Mouse (Mus musculus) heart, embryonic 11.5 days (tissue): ENCODE results near the gene Tmem270. TPM values are rescaled to one million over a fixed set of nuclear protein-coding genes. Genes with fewer than 3 reads are reported as not detected.
"Not testable (repeated sequence)": the region's sequence is repeated elsewhere in the genome, so short reads cannot be mapped to it uniquely, and the experiment has no call there.

ENCODE experiments used
- ATAC-seq: fragments of 200-750 bp; cut with Nextera tagmentation; replicated peaks from 2 replicates; pipeline ENCODE4 v1.8.0; 2017; ENCODE audit warnings: moderate library complexity; ENCODE audit not compliant: insufficient number of reproducible peaks, low FRiP score, low TSS enrichment
- H3K27ac ChIP-seq: fragments of 300-500 bp; sonication (generic); 2 replicates; pipeline ENCODE4 v1.5.1; 2014; ENCODE audit warnings: mild to moderate bottlenecking, low read depth, low read length
- H3K27me3 ChIP-seq: fragments of 300-500 bp; sonication (generic); 2 replicates; pipeline ENCODE4 v1.6.1; 2014; ENCODE audit warnings: mild to moderate bottlenecking, low read length, mixed read lengths; ENCODE audit not compliant: control insufficient read depth, insufficient read depth
- H3K36me3 ChIP-seq: fragments of 300-500 bp; sonication (generic); 2 replicates; pipeline ENCODE4 v1.6.1; 2014; ENCODE audit warnings: mild to moderate bottlenecking, low read length, moderate library complexity, mixed read lengths; ENCODE audit not compliant: control insufficient read depth, insufficient read depth
- H3K4me1 ChIP-seq: fragments of 300-500 bp; sonication (generic); 2 replicates; pipeline ENCODE4 v1.6.1; 2014; ENCODE audit warnings: low read length; ENCODE audit not compliant: control insufficient read depth, insufficient read depth
- H3K4me2 ChIP-seq: fragments of 300-500 bp; sonication (generic); 2 replicates; pipeline ENCODE4 v1.6.1; 2014; ENCODE audit warnings: mild to moderate bottlenecking, moderate library complexity
- H3K4me3 ChIP-seq: fragments of 300-500 bp; sonication (generic); 2 replicates; pipeline ENCODE4 v1.5.1; 2014; ENCODE audit warnings: low read depth, low read length
- H3K9ac ChIP-seq: fragments of 300-500 bp; sonication (generic); 2 replicates; pipeline ENCODE4 v1.6.1; 2014; ENCODE audit warnings: mild to moderate bottlenecking, low read depth, low read length, moderate library complexity
- H3K9me3 ChIP-seq: fragments of 300-500 bp; sonication (generic); replicated peaks from 2 replicates; pipeline ENCODE4 v1.6.1; 2016; ENCODE audit warnings: low read length; ENCODE audit not compliant: control insufficient read depth
- WGBS: fragments of 180-500 bp; shearing (Covaris S2); extraction: QIAGEN DNeasy Blood & Tissue Kit; methylation state at CpG from one replicate; pipeline ENCODE4 v1.1.7; 2014; ENCODE audit not compliant: insufficient replicate concordance; 5-methylcytosine and 5-hydroxymethylcytosine counted together
- polyA plus RNA-seq: library from polyadenylated mRNA; unstranded; fragments of >200 nt; fragmentation: Nextera tagmentation; extraction: Ambion mirVana; gene quantifications from 2 replicates; pipeline ENCODE4 v1.2.1, GENCODE M21; 2014

Gene Tmem270
- polyA plus RNA-seq, 1 experiment from 2014 or later, result not detected

DNA sequence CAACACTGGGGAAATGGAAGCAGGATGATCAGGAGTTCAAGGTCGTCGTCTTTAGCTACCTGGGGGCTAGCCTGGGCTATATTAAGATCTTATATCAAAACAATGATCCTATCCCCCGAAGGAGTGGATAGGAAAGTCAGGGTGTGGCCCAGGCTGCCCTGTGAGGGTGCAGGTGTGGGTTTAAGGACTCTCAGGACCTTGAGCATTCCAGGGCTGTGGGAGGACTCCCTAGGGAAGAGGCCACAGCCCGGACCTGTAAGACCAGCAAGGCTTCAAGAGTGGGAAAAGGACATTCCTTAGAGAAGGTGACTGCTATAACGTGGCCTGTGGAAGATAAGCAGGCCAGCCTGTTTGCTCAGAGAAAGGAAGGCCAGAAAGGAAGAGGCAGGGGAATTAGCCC, 37.6 kb upstream of the Tmem270 start:
- peaks cover 12% of the 10 kb centered on the region for H3K4me1 ChIP-seq
- H3K36me3 ChIP-seq, result no peaks in the 10 kb centered on the region
- no peak for ATAC-seq
- no peak overlapping the region for H3K27ac ChIP-seq
- H3K27me3 ChIP-seq, result peaks cover 25% of the 10 kb centered on the region
- WGBS, result 50% methylated on average over 5 of the region's 5 CpGs
- no peak overlapping the region for H3K9ac ChIP-seq
- H3K9me3 ChIP-seq, result no peaks in the 10 kb centered on the region
- H3K4me3 ChIP-seq, result no peak overlapping the region
- H3K4me2 ChIP-seq, result no peak overlapping the region

DNA sequence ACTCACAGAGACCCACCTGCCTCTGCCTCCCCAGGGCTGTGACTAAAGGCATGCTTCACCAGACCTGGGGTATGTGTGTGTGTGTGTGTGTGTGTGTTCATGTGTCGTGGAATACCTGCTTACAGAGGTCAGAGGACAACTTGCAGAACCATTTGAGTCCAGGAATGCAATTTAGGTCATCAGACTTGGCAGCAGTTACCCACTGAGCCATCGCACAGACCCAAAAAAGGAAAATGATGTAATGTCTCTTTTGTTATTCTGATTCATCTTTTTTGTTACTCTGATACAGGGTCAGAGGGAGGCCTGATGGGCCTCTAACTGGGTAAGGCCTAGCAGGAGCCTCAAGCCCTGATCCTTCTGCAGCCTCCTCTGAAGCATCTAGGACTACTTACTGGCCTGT, 36.2 kb upstream of the Tmem270 start:
- H3K4me2 ChIP-seq, result no peak overlapping the region
- peaks cover 12% of the 10 kb centered on the region for H3K4me1 ChIP-seq
- 86% methylated on average over 2 of the region's 2 CpGs for WGBS
- H3K36me3 ChIP-seq, result no peaks in the 10 kb centered on the region
- no peak overlapping the region for H3K9ac ChIP-seq
- no peak overlapping the region for H3K4me3 ChIP-seq
- peaks cover 25% of the 10 kb centered on the region for H3K27me3 ChIP-seq
- no peak for ATAC-seq
- H3K27ac ChIP-seq, result no peak overlapping the region
- H3K9me3 ChIP-seq, result no peaks in the 10 kb centered on the region

DNA sequence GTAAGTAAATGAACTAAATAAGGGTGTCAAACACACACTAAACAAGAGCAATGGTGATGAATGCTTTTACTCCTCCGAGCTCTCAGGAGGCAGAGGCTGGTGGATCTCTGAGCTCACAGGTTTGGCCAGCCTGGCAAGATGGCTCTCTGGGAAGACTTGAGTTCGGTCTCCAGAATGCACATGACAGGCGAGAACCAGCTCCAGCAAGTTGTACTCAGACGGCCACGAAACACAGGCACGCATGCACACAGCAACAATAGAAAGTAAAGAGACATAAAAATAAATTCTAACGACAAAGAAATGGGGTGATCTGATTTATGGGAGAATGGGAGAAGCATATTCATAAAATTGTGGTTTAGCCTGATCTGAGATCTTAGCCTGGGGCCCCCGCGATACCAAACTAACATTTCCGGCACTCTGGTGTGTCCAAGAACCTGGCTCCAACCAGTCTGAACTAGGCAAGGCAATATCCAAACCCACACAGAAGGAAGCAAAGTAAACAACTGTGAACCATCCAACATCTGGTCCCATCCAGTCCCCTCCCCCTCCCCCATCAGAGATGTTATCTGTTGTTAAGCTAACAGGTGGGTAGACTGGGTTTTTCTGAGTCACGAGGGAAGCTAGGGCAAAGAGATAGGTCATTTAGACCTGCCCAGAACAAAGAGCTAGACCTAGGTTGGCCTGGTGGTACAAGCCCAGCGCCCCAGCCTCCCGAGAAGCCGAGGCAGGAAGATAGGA, 35.1 kb upstream of the Tmem270 start:
- Histone ChIP-seq H3K27me3 (peaks cover 18% of the 10 kb centered on the region), H3K4me2 (no peak overlapping the region), H3K9me3 (no peaks in the 10 kb centered on the region), H3K36me3 (no peaks in the 10 kb centered on the region), H3K9ac (no peak overlapping the region), H3K4me1 (peaks cover 8% of the 10 kb centered on the region), H3K27ac (no peak overlapping the region), H3K4me3 (no peak overlapping the region)
- 75% methylated on average over 14 of the region's 14 CpGs for WGBS
- no peak for ATAC-seq

DNA sequence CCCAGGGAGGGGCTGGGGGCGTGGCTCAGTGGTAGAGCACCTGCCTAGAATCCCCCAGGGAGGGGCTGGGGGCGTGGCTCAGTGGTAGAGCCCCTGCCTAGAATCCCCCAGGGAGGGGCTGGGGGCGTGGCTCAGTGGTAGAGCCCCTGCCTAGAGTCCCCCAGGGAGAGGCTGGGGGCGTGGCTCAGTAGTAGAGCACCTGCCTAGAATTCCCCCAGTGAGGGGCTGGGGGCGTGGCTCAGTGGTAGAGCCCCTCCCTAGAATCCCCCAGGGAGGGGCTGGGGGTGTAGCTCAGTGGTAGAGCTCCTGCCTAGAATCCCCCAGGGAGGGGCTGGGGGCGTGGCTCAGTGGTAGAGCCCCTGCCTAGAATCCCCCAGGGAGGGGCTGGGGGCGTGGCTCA, 33.0 kb upstream of the Tmem270 start:
- ATAC-seq, H3K4me2 ChIP-seq, H3K36me3 ChIP-seq, H3K4me3 ChIP-seq, H3K27ac ChIP-seq, H3K27me3 ChIP-seq, H3K4me1 ChIP-seq, H3K9me3 ChIP-seq, H3K9ac ChIP-seq: not testable (repeated sequence)
- WGBS, result 85% methylated on average over 4 of the region's 7 CpGs

DNA sequence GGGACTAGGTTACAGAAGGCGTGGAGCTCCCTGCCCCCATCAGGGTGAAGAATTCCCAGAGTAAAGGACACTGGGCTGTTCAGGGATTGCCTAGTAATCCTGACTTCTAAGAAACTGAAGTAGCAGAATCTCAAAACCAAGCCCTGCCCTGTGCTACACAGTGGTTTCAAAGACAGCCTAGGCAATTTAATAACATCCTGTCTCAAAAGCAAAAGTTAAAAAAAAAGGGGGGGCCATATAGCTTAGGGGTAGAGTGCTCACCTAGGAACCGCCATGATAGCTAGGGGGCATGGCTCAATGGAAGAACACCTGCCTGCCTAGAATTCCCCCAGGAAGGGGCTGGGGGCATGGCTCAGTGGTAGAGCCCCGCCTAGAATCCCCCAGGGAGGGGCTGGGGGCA, 32.5 kb upstream of the Tmem270 start:
- 83% methylated on average over 3 of the region's 3 CpGs for WGBS
- Histone ChIP-seq H3K27me3 (0 out of 2 replicates have a peak, but pooled peaks cover 1% of the 10 kb centered on the region), H3K36me3 (no peaks in the 10 kb centered on the region; the same call in 1 of the 2 replicates), H3K9ac (no peak overlapping the region), H3K9me3 (no peaks in the 10 kb centered on the region), H3K4me3 (no peak overlapping the region), H3K4me2 (no peak overlapping the region), H3K27ac (no peak overlapping the region), H3K4me1 (no peaks in the 10 kb centered on the region)
- no peak for ATAC-seq

DNA sequence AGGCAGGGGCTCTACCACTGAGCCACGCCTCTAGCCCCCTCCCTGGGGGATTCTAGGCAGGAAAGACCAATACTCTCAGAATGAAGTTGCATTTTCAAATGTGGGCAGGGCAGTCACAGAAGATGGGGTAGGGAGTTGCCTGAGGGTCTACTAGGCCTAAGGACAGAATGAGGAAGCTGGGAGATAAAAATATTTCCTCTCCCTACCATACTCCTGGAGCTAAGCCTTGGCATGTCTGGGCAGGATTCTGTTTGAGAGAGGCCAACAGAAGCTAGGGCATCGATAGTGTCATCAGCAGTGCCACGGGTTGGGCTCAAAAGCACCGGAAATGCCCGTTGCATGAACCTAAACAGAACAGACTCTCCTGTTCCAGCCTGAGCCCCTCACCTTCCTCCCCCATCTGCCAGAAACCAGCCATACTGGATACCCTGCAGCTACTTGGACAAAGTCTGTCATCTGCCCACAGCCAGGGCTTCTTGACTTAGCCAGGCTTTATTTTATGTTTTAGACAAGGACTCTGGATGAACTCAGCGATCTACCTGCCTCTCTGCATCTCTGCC, 30.2 kb upstream of the Tmem270 start:
- WGBS, result 80% methylated on average over 6 of the region's 6 CpGs
- no peaks in the 10 kb centered on the region; the same call in 1 of the 2 replicates for H3K36me3 ChIP-seq
- no peak overlapping the region for H3K4me2 ChIP-seq
- H3K4me3 ChIP-seq, result no peak overlapping the region
- no peak overlapping the region for H3K27ac ChIP-seq
- no peaks in the 10 kb centered on the region; the same call in 1 of the 2 replicates for H3K4me1 ChIP-seq
- ATAC-seq, result no peak
- no peaks in the 10 kb centered on the region for H3K27me3 ChIP-seq
- H3K9ac ChIP-seq, result no peak overlapping the region
- H3K9me3 ChIP-seq, result no peaks in the 10 kb centered on the region

DNA sequence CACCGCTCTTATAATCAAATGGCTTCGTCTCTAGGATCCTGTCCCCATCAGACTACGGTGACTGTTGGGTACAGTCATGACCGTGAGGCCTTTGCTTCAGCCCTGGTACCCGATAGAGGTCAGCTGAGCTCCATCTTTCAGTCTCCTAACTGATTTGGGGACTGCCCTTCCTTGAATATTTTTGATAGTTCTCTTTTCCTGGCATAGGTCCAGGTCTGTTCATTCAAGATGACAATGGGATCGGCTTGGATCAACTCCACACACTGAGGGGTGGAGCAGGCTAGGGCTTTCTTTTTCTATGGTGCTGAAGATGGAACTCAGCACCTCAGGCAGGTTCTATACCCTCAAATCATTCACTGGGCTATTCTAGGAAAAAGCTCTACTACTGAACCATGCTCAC, 29.5 kb upstream of the Tmem270 start:
- Histone ChIP-seq H3K36me3 (no peaks in the 10 kb centered on the region; the same call in 1 of the 2 replicates), H3K9me3 (no peaks in the 10 kb centered on the region), H3K27ac (no peak overlapping the region), H3K4me3 (no peak overlapping the region), H3K4me1 (no peaks in the 10 kb centered on the region; the same call in 1 of the 2 replicates), H3K4me2 (no peak overlapping the region), H3K27me3 (no peaks in the 10 kb centered on the region), H3K9ac (no peak overlapping the region)
- WGBS, result 87% methylated on average over 6 of the region's 6 CpGs
- ATAC-seq, result no peak

DNA sequence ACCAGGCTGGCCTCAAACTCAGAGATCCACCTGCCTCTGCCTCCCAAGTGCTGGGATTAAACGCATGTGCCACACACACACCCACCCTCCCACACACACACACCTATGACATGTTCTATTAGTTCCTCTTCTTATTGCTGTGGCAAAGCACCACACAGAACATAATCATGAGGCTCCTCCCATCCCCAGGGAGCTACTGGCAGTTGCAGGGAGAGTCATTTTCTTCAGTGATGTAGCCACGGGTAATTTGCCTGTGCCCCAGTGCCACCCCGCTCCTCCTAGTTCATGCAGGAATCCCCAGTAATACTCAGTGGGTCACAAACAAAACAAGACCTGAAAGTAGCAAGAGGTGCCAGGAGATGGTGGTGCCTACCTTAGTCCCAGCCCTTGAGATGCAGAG, 28.1 kb upstream of the Tmem270 start:
- 79% methylated on average over 3 of the region's 3 CpGs for WGBS
- Histone ChIP-seq H3K36me3 (no peaks in the 10 kb centered on the region; the same call in 1 of the 2 replicates), H3K4me2 (no peak overlapping the region), H3K27me3 (no peaks in the 10 kb centered on the region), H3K4me1 (no peaks in the 10 kb centered on the region; the same call in 1 of the 2 replicates), H3K4me3 (no peak overlapping the region), H3K27ac (no peak overlapping the region), H3K9me3 (no peaks in the 10 kb centered on the region), H3K9ac (no peak overlapping the region)
- no peak for ATAC-seq

DNA sequence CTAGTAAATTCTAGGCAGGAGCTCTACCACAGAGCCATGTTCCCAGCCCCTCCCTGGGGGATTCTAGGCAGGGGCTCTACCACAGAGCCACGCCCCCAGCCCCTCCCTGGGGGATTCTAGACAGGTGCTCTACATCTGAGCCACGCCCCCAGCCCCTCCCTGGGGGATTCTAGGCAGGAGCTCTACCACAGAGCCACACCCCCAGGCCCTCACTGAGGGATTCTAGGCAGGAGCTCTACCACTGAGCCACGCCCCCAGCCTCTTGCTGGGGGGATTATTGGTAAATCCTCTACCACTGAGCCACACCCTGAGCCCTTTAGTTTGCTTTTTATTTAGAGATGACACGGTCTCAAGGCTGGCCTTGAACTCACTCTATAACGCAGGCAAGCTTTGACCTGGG, 27.2 kb upstream of the Tmem270 start:
- not testable (repeated sequence) for H3K9me3 ChIP-seq, H3K4me1 ChIP-seq, H3K4me3 ChIP-seq, H3K9ac ChIP-seq, H3K27ac ChIP-seq, H3K27me3 ChIP-seq, H3K4me2 ChIP-seq, ATAC-seq, H3K36me3 ChIP-seq
- 88% methylated on average over 5 of the region's 5 CpGs for WGBS
